8 mouse cellular contexts compared by ENCODE assay signal in genomic region chr5:65434471-65435362, GRCm38 (mm10). TPM values are rescaled to one million over a fixed set of nuclear protein-coding genes. Genes with fewer than 3 reads are reported as not detected.
DNase-seq lines count a peak whose midpoint lies in the region; ATAC-seq and TF ChIP-seq lines count a peak whose summit lies in the region.

No protein-coding gene starts in this region.

- peak in 1 of 2 experiments; percentile 47 for DNase-seq in layer of hippocampus, adult 2 months (ENCODE audit: low spot score in 2 of 2)
- DNase-seq in layer of hippocampus, adult 8-10 months (ENCODE audit: low spot score in 2 of 2): no peak
- DNase-seq in MEL-GATA-1-ER (ENCODE audit: extremely low read depth, low read depth): peak; percentile 8
- DNase-seq in embryonic facial prominence, embryonic 11.5 days (ENCODE audit: low spot score): peak; percentile 47
- no peak for DNase-seq in urinary bladder, postnatal 10 days (ENCODE audit: low spot score)
- DNase-seq in kidney, postnatal 36 days: no peak

- no peaks in the 10 kb centered on the region for H3K9me3 ChIP-seq in embryonic facial prominence, embryonic 11.5 days (replicated peaks; ENCODE audit: control insufficient read depth, low read length)
- H3K9me3 ChIP-seq in hindbrain, embryonic 16.5 days (ENCODE audit: control insufficient read depth, low read length): no peaks in the 10 kb centered on the region
- H3K9me3 ChIP-seq in midbrain, embryonic 12.5 days: no peaks in the 10 kb centered on the region

- TF ChIP-seq CTCF in layer of hippocampus, adult 2 months (conservative IDR thresholded peaks at IDR 0.05): peak; percentile 59

- WGBS in embryonic facial prominence, embryonic 11.5 days: 3% methylated on average over 15 of the region's 15 CpGs
- WGBS in hindbrain, embryonic 16.5 days: 4% methylated on average over 15 of the region's 15 CpGs
- WGBS in midbrain, embryonic 12.5 days: 4% methylated on average over 15 of the region's 15 CpGs

- H3K4me1 ChIP-seq in embryonic facial prominence, embryonic 11.5 days (ENCODE audit: control insufficient read depth, insufficient read depth, low read length): no peaks in the 10 kb centered on the region
- peaks cover 8% of the 10 kb centered on the region for H3K4me1 ChIP-seq in hindbrain, embryonic 16.5 days (ENCODE audit: control insufficient read depth, insufficient read depth, low read depth, low read length)
- peaks cover 10% of the 10 kb centered on the region for H3K4me1 ChIP-seq in midbrain, embryonic 12.5 days

- no peaks in the 10 kb centered on the region for H3K36me3 ChIP-seq in embryonic facial prominence, embryonic 11.5 days (replicated peaks; ENCODE audit: control insufficient read depth, insufficient read depth, low read depth, low read length)
- H3K36me3 ChIP-seq in hindbrain, embryonic 16.5 days (ENCODE audit: control insufficient read depth, insufficient read depth, low read length): no peaks in the 10 kb centered on the region
- H3K36me3 ChIP-seq in midbrain, embryonic 12.5 days: no peaks in the 10 kb centered on the region

- peak overlapping the region; percentile 95 for H3K4me3 ChIP-seq in layer of hippocampus, adult 2 months
- peak overlapping the region; percentile 52 for H3K4me3 ChIP-seq in embryonic facial prominence, embryonic 11.5 days (ENCODE audit: low read depth, low read length)
- peak overlapping the region; percentile 65 for H3K4me3 ChIP-seq in hindbrain, embryonic 16.5 days (ENCODE audit: low read length)
- H3K4me3 ChIP-seq in midbrain, embryonic 12.5 days: peak overlapping the region; percentile 85

- ATAC-seq in embryonic facial prominence, embryonic 11.5 days (replicated peaks; ENCODE audit: insufficient number of reproducible peaks, low FRiP score, low TSS enrichment, low read depth): no peak
- ATAC-seq in hindbrain, embryonic 16.5 days: peak; percentile 34
- peak; percentile 28 for ATAC-seq in midbrain, embryonic 12.5 days (ENCODE audit: low FRiP score, low read depth)

- H3K27ac ChIP-seq in layer of hippocampus, adult 2 months: peak overlapping the region; percentile 93
- H3K27ac ChIP-seq in embryonic facial prominence, embryonic 11.5 days (replicated peaks; ENCODE audit: low read depth, low read length): 0 out of 2 replicates have a peak overlapping the region, but pooled peaks have one; percentile 22
- H3K27ac ChIP-seq in hindbrain, embryonic 16.5 days (ENCODE audit: low read depth, low read length): peak overlapping the region; percentile 80
- peak overlapping the region; percentile 75 for H3K27ac ChIP-seq in midbrain, embryonic 12.5 days (replicated peaks)

- no peaks in the 10 kb centered on the region for H3K27me3 ChIP-seq in embryonic facial prominence, embryonic 11.5 days (ENCODE audit: control insufficient read depth, insufficient read depth, low read length)
- H3K27me3 ChIP-seq in hindbrain, embryonic 16.5 days (replicated peaks; ENCODE audit: control insufficient read depth, insufficient read depth, low read length): no peaks in the 10 kb centered on the region
- H3K27me3 ChIP-seq in midbrain, embryonic 12.5 days: no peaks in the 10 kb centered on the region

- peak overlapping the region; percentile 79 for H3K4me2 ChIP-seq in embryonic facial prominence, embryonic 11.5 days (ENCODE audit: low read depth, low read length)
- H3K4me2 ChIP-seq in hindbrain, embryonic 16.5 days (ENCODE audit: low read length): peak overlapping the region; percentile 87
- H3K4me2 ChIP-seq in midbrain, embryonic 12.5 days (replicated peaks): peak overlapping the region; percentile 62

- peak overlapping the region; percentile 82 for H3K9ac ChIP-seq in embryonic facial prominence, embryonic 11.5 days (replicated peaks; ENCODE audit: low read length)
- peak overlapping the region; percentile 77 for H3K9ac ChIP-seq in hindbrain, embryonic 16.5 days (ENCODE audit: low read depth, low read length)
- peak overlapping the region; percentile 81 for H3K9ac ChIP-seq in midbrain, embryonic 12.5 days (replicated peaks)

RNA-seq across cellular contexts. Expression of gene Ugdh, which starts 1.0 kb away (rescaled TPM):
- 10 to 100 TPM; 31.8 to 32.7 TPM for total RNA-seq in layer of hippocampus, adult 2 months (2021)
- total RNA-seq in layer of hippocampus, adult 8-10 months (2022): 10 to 100 TPM; 33.8 to 41.4 (median 35.8) TPM
- polyA plus RNA-seq in embryonic facial prominence, embryonic 11.5 days (2014; fragmentation: Nextera tagmentation; extraction: Ambion mirVana): 104 and 112 TPM in 2 replicates
- polyA plus RNA-seq in hindbrain, embryonic 16.5 days (2015; fragmentation: Nextera tagmentation; extraction: Ambion mirVana): 43.5 and 44.8 TPM in 2 replicates
- 67.7 and 69.3 TPM in 2 replicates for polyA plus RNA-seq in midbrain, embryonic 12.5 days (2016; fragmentation: Nextera tagmentation; extraction: Ambion mirVana)

RNA-seq across cellular contexts. Expression of gene Lias, which starts 43.4 kb away (rescaled TPM):
- 10 to 100 TPM; 33.6 to 37.3 TPM for total RNA-seq in layer of hippocampus, adult 2 months (2021)
- 10 to 100 TPM; 29.3 to 36.6 (median 33.2) TPM for total RNA-seq in layer of hippocampus, adult 8-10 months (2022)
- polyA plus RNA-seq in embryonic facial prominence, embryonic 11.5 days (2014; fragmentation: Nextera tagmentation; extraction: Ambion mirVana): 70.4 and 70.6 TPM in 2 replicates
- 60.8 and 65.8 TPM in 2 replicates for polyA plus RNA-seq in hindbrain, embryonic 16.5 days (2015; fragmentation: Nextera tagmentation; extraction: Ambion mirVana)
- polyA plus RNA-seq in midbrain, embryonic 12.5 days (2016; fragmentation: Nextera tagmentation; extraction: Ambion mirVana): 61.1 and 64.1 TPM in 2 replicates

RNA-seq across cellular contexts. Expression of gene Rpl9, which starts 43.5 kb away (rescaled TPM):
- total RNA-seq in layer of hippocampus, adult 2 months (2021): 100 to 1,000 TPM; 705 to 728 TPM
- total RNA-seq in layer of hippocampus, adult 8-10 months (2022): 100 to 1,000 TPM; 695 to 839 (median 753) TPM
- 1,036 and 1,093 TPM in 2 replicates for polyA plus RNA-seq in embryonic facial prominence, embryonic 11.5 days (2014; fragmentation: Nextera tagmentation; extraction: Ambion mirVana)
- polyA plus RNA-seq in hindbrain, embryonic 16.5 days (2015; fragmentation: Nextera tagmentation; extraction: Ambion mirVana): 509 and 535 TPM in 2 replicates
- polyA plus RNA-seq in midbrain, embryonic 12.5 days (2016; fragmentation: Nextera tagmentation; extraction: Ambion mirVana): 717 and 736 TPM in 2 replicates

RNA-seq across cellular contexts. Expression of gene Gm43552, which starts 57.9 kb away (rescaled TPM):
- total RNA-seq in layer of hippocampus, adult 2 months (2021): 1 to 10 TPM; 4.4 to 5.7 TPM
- 1 to 10 TPM in 1 of 4 experiments, not detected in 3; 10.0 TPM for total RNA-seq in layer of hippocampus, adult 8-10 months (2022)
- polyA plus RNA-seq in embryonic facial prominence, embryonic 11.5 days (2014; fragmentation: Nextera tagmentation; extraction: Ambion mirVana): not detected in 2 replicates
- not detected in 2 replicates for polyA plus RNA-seq in hindbrain, embryonic 16.5 days (2015; fragmentation: Nextera tagmentation; extraction: Ambion mirVana)
- polyA plus RNA-seq in midbrain, embryonic 12.5 days (2016; fragmentation: Nextera tagmentation; extraction: Ambion mirVana): not detected in 2 replicates

Comparison
In these comparisons a context has a peak if more than half of its experiments do, and no peak if none do; other contexts are left out.
1. DNase-seq: peak in MEL-GATA-1-ER (single experiment) and embryonic facial prominence, embryonic 11.5 days (single experiment); none in layer of hippocampus, adult 8-10 months (0 of 2), urinary bladder, postnatal 10 days (single experiment) and kidney, postnatal 36 days (0 of 2).
2. H3K27ac ChIP-seq: peak in every context shown above with its lines; median percentile 93 in layer of hippocampus, adult 2 months; 80 in hindbrain, embryonic 16.5 days; 75 in midbrain, embryonic 12.5 days; 22 in embryonic facial prominence, embryonic 11.5 days.
3. Peak in every context shown above with its lines, with median percentiles within 50 percentile points of each other: H3K4me3 ChIP-seq, H3K4me2 ChIP-seq and H3K9ac ChIP-seq.